Mouse (Mus musculus) hematopoietic stem cell, adult 5-6 weeks (primary cell): ENCODE data around the gene Ppcs. TPM values are rescaled to one million over a fixed set of nuclear protein-coding genes. Genes with fewer than 3 reads are reported as not detected.
A peak's percentile ranks its signal among the peaks of the same experiment; 100 is the strongest.

Experiments
- ATAC-seq, 2 experiments: fragments of 125-278 bp in 1 of 2; replicated peaks in 1 of 2; 2 replicates each; pipeline ENCODE4 v1.8.0; 2016 to 2017; ENCODE audit warnings: inconsistent platforms in 2 of 2, mild to moderate bottlenecking in 2 of 2, moderate number of reproducible peaks in 2 of 2, low read depth in 1 of 2, moderate TSS enrichment in 1 of 2; ENCODE audit not compliant: low FRiP score in 2 of 2, poor library complexity in 2 of 2, severe bottlenecking in 2 of 2, insufficient read depth in 1 of 2, low TSS enrichment in 1 of 2
- total RNA-seq: library from RNA; stranded (forward); fragments of 172-1452, 232-1000 nt; gene quantifications from 2 replicates; pipeline ENCODE4 v1.2.3, GENCODE M21; 2017

Ppcs gene
- total RNA-seq, 1 experiment from 2014 or later: 11.7 TPM

- ATAC-seq: peak; percentile 33 to 48; a peak in 1 of 4 replicates
These were observed 5.5 kb upstream of the Ppcs start for GRCm38 (mm10) chr4:119427680-119428079.

GRCm38 (mm10) chr4:119425601-119426000 lies 3.4 kb upstream of the Ppcs start:
- no peak for ATAC-seq

- ATAC-seq: no peak
These were observed 2.9 kb upstream of the Ppcs start for GRCm38 (mm10) chr4:119425077-119425476.

- peak; percentile 10 to 55; a peak in 2 of 4 replicates for ATAC-seq
These were observed 313 bp downstream of the Ppcs start for GRCm38 (mm10) chr4:119421921-119422293.

- ATAC-seq: no peak
These were observed 1.0 kb downstream of the Ppcs start for GRCm38 (mm10) chr4:119421191-119421590.

- ATAC-seq: no peak
These were observed 4.3 kb downstream of the Ppcs start for GRCm38 (mm10) chr4:119417894-119418293.

GRCm38 (mm10) chr4:119417270-119417669 lies 5.0 kb downstream of the Ppcs start:
- no peak for ATAC-seq

- ATAC-seq: peak; percentile 98 to 99
These were observed 7.0 kb downstream of the Ppcs start, which contains the start of gene Ccdc30 for GRCm38 (mm10) chr4:119415072-119415753. Gene Ccdc30 (minus strand): TSS chr4:119415521.

- ATAC-seq: no peak
These were observed 9.4 kb downstream of the Ppcs start for GRCm38 (mm10) chr4:119412791-119413190.

GRCm38 (mm10) chr4:119411877-119412650 lies 10.2 kb downstream of the Ppcs start:
- no peak for ATAC-seq

- no peak for ATAC-seq
These were observed 18.8 kb downstream of the Ppcs start for GRCm38 (mm10) chr4:119403431-119403830.

- ATAC-seq: no peak
These were observed 21.3 kb downstream of the Ppcs start for GRCm38 (mm10) chr4:119400896-119401295.

- ATAC-seq: no peak
These were observed 23.5 kb downstream of the Ppcs start for GRCm38 (mm10) chr4:119398751-119399150.

GRCm38 (mm10) chr4:119390369-119390768 lies 31.9 kb downstream of the Ppcs start:
- no peak for ATAC-seq

- ATAC-seq: no peak
These were observed 33.0 kb downstream of the Ppcs start for GRCm38 (mm10) chr4:119389184-119389583.

- ATAC-seq: no peak
These were observed 40.6 kb downstream of the Ppcs start for GRCm38 (mm10) chr4:119381471-119382190.

GRCm38 (mm10) chr4:119369460-119369859 lies 52.8 kb downstream of the Ppcs start:
- no peak for ATAC-seq
